Mouse (Mus musculus): ENCODE measurements around the gene Serhl. TPM values are rescaled to one million over a fixed set of nuclear protein-coding genes. Genes with fewer than 3 reads are reported as not detected.
A peak's percentile ranks its signal among the peaks of the same experiment; 100 is the strongest.

Serhl gene
- polyA plus RNA-seq, 1 experiment from 2014 or later: 56.4 TPM

DNA sequence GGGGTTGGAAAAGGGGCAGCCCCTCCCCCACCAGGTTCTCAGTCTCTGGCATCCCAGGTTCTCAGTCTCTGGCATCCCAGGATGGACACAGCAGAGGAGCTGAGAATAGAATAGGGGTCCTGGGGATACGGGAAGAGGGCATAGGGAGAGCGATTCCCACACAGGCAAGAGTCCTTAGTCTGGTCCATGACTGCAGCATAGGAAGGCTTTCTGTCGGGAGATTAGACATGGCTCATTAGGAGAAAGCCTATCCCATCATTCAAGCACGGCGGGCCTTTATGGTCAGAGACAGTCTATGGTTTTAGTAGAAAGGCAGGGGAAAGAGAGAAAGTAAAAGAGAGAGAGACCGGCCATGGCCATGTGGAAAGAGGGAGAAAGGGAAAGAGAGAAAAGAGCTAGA lies 18.5 kb downstream of the Serhl start:
- no peaks in the 10 kb centered on the region; the same call in 1 of the 2 replicates for H3K4me1 ChIP-seq (ENCODE audit: control insufficient read depth, insufficient read depth, low read length)
- 64% methylated on average over 6 of the region's 6 CpGs for WGBS (ENCODE audit: insufficient replicate concordance)
- no peaks in the 10 kb centered on the region; the same call in 1 of the 2 replicates for H3K36me3 ChIP-seq (ENCODE audit: control insufficient read depth, insufficient read depth, low read length)
- H3K4me2 ChIP-seq: no peak overlapping the region
- H3K9ac ChIP-seq (ENCODE audit: low read depth, low read length): no peak overlapping the region
- H3K9me3 ChIP-seq (replicated peaks; ENCODE audit: control insufficient read depth, low read length): no peaks in the 10 kb centered on the region
- H3K27me3 ChIP-seq (ENCODE audit: control insufficient read depth, insufficient read depth, low read length): no peaks in the 10 kb centered on the region
- ATAC-seq (replicated peaks; ENCODE audit: insufficient number of reproducible peaks, low FRiP score, low TSS enrichment): no peak
- H3K4me3 ChIP-seq (ENCODE audit: low read depth, low read length): no peak overlapping the region
- no peak overlapping the region for H3K27ac ChIP-seq (ENCODE audit: low read depth, low read length)

DNA sequence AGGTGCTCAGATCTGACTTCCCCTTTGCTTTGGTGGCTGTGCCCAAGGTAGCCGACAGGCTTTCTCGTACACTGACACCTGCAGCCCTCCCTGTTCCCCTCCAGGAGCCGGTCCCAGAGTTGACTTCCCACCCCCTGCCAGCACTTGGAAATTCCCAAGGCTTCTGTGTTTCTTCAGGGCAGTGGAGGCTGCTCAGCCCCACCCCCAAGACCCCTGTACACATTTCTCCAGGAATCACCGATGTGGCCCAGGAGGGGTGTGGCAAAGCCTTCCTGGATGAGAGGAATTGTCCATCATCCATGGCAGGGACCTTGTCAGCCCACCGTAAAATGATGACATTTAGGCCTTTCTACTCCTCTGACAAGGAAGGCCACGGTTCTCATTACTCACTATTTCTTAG lies 22.0 kb downstream of the Serhl start:
- 44% methylated on average over 6 of the region's 6 CpGs for WGBS (ENCODE audit: insufficient replicate concordance)
- 0 out of 2 replicates have a peak, but pooled peaks cover 7% of the 10 kb centered on the region for H3K36me3 ChIP-seq (ENCODE audit: control insufficient read depth, insufficient read depth, low read length)
- H3K4me3 ChIP-seq (ENCODE audit: low read depth, low read length): no peak overlapping the region
- H3K27me3 ChIP-seq (ENCODE audit: control insufficient read depth, insufficient read depth, low read length): no peaks in the 10 kb centered on the region
- no peak overlapping the region for H3K4me2 ChIP-seq
- no peak overlapping the region for H3K27ac ChIP-seq (ENCODE audit: low read depth, low read length)
- peaks cover 3% of the 10 kb centered on the region for H3K4me1 ChIP-seq (ENCODE audit: control insufficient read depth, insufficient read depth, low read length)
- H3K9ac ChIP-seq (ENCODE audit: low read depth, low read length): no peak overlapping the region
- ATAC-seq (replicated peaks; ENCODE audit: insufficient number of reproducible peaks, low FRiP score, low TSS enrichment): no peak
- no peaks in the 10 kb centered on the region for H3K9me3 ChIP-seq (replicated peaks; ENCODE audit: control insufficient read depth, low read length)

DNA sequence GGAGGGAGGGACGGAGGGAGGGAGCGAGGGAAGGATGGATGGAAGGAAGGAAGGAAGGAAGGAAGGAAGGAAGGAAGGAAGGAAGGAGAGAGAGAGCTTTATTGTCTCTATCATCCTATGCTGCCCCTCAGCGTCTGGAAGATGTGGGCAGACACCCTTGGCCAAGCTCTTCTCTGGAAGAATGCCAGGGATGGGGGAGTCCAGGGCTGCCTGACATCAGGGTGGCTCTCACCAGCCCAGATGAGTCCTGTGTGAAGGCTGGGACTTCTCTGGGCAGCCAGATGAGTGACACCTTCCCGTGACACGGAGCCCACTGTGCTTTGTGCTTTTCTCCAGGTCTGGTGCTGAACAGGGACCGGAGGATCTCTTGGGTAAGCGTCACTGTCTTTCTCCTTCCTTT lies 22.6 kb downstream of the Serhl start:
- Histone ChIP-seq H3K27me3 (ENCODE audit: control insufficient read depth, insufficient read depth, low read length) (no peaks in the 10 kb centered on the region), H3K9ac (ENCODE audit: low read depth, low read length) (no peak overlapping the region), H3K27ac (ENCODE audit: low read depth, low read length) (no peak overlapping the region), H3K36me3 (ENCODE audit: control insufficient read depth, insufficient read depth, low read length) (0 out of 2 replicates have a peak, but pooled peaks cover 7% of the 10 kb centered on the region), H3K4me2 (no peak overlapping the region), H3K4me3 (ENCODE audit: low read depth, low read length) (no peak overlapping the region), H3K9me3 (replicated peaks; ENCODE audit: control insufficient read depth, low read length) (no peaks in the 10 kb centered on the region), H3K4me1 (ENCODE audit: control insufficient read depth, insufficient read depth, low read length) (peaks cover 3% of the 10 kb centered on the region)
- WGBS (ENCODE audit: insufficient replicate concordance): 78% methylated on average over 7 of the region's 7 CpGs
- no peak for ATAC-seq (replicated peaks; ENCODE audit: insufficient number of reproducible peaks, low FRiP score, low TSS enrichment)

DNA sequence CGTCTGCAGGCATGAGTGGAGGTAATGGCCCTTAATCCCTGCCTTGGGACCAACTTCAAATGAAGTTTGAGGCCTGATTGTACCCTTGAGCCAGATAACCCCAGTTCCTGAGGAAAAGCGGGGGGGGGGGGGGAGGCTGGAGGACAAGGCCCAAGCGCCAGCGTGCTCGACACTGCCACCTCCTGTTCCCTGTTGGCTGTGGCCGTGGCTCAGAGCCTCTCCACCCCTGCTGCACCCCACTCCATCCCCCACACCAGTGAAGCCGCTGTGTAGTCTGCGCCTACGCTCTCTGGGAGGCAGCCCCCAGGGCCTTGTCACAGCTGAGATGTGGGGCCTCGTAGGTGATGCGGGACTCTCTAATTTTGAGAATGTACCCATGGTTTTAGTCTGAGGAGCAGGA lies 23.6 kb downstream of the Serhl start:
- H3K4me1 ChIP-seq (ENCODE audit: control insufficient read depth, insufficient read depth, low read length): peaks cover 3% of the 10 kb centered on the region
- H3K4me3 ChIP-seq (ENCODE audit: low read depth, low read length): no peak overlapping the region
- no peak overlapping the region; the same call in 1 of the 2 replicates for H3K9ac ChIP-seq (ENCODE audit: low read depth, low read length)
- H3K4me2 ChIP-seq: no peak overlapping the region
- ATAC-seq (replicated peaks; ENCODE audit: insufficient number of reproducible peaks, low FRiP score, low TSS enrichment): peak; percentile 56; the same call in 1 of the 2 replicates
- H3K27ac ChIP-seq (ENCODE audit: low read depth, low read length): no peak overlapping the region
- no peaks in the 10 kb centered on the region for H3K9me3 ChIP-seq (replicated peaks; ENCODE audit: control insufficient read depth, low read length)
- H3K27me3 ChIP-seq (ENCODE audit: control insufficient read depth, insufficient read depth, low read length): no peaks in the 10 kb centered on the region
- 13% methylated on average over 10 of the region's 11 CpGs for WGBS (ENCODE audit: insufficient replicate concordance)
- peaks cover 12% of the 10 kb centered on the region; the same call in 1 of the 2 replicates for H3K36me3 ChIP-seq (ENCODE audit: control insufficient read depth, insufficient read depth, low read length)

DNA sequence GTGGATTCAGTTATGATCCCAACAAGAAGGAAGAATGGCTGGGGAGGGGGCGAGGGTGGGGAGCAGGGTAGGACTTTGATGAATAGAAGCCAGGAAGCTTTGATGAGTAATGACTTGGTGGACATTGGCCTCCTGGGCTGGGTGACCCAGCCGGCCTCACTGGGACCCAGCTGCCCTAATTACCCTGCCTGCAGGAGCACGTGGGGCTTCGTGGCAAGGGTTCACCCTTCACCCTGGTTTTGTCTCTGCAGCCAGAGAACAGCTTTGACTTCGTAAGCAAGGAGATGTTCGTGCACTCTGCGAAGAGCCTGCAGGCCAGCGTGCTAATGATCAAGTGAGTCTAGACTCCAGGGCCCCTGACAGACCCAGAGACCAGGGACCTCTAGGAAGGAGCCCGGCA lies 24.8 kb downstream of the Serhl start:
- H3K27me3 ChIP-seq (ENCODE audit: control insufficient read depth, insufficient read depth, low read length): no peaks in the 10 kb centered on the region
- H3K4me1 ChIP-seq (ENCODE audit: control insufficient read depth, insufficient read depth, low read length): peaks cover 3% of the 10 kb centered on the region
- no peak for ATAC-seq (replicated peaks; ENCODE audit: insufficient number of reproducible peaks, low FRiP score, low TSS enrichment)
- H3K9ac ChIP-seq (ENCODE audit: low read depth, low read length): no peak overlapping the region
- H3K4me3 ChIP-seq (ENCODE audit: low read depth, low read length): no peak overlapping the region
- peaks cover 15% of the 10 kb centered on the region; the same call in 1 of the 2 replicates for H3K36me3 ChIP-seq (ENCODE audit: control insufficient read depth, insufficient read depth, low read length)
- H3K27ac ChIP-seq (ENCODE audit: low read depth, low read length): no peak overlapping the region
- H3K9me3 ChIP-seq (replicated peaks; ENCODE audit: control insufficient read depth, low read length): no peaks in the 10 kb centered on the region
- H3K4me2 ChIP-seq: no peak overlapping the region
- 77% methylated on average over 9 of the region's 9 CpGs for WGBS (ENCODE audit: insufficient replicate concordance)

DNA sequence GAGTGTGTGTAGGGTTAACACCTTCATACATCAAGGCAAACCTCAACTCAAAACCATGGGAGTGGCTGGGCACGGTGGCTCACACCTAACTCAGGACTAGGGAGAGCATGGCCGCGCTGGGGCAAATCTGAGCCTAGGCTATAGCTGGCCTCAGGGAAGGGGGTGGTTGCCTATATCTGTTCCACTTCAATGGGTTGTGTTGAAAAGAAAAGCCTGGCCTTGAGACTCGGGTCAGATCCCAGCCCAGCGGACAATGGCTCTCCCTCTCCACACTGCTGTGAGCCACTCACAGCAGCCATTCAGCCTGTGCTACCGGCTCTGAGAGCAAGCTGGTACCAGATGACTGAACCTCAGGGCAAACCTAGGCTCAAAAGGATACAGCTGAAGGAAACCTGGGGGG lies 25.8 kb downstream of the Serhl start:
- no peak overlapping the region for H3K4me3 ChIP-seq (ENCODE audit: low read depth, low read length)
- WGBS (ENCODE audit: insufficient replicate concordance): 75% methylated on average over 6 of the region's 6 CpGs
- H3K9ac ChIP-seq (ENCODE audit: low read depth, low read length): no peak overlapping the region
- H3K27ac ChIP-seq (ENCODE audit: low read depth, low read length): no peak overlapping the region
- no peak overlapping the region for H3K4me2 ChIP-seq
- no peak for ATAC-seq (replicated peaks; ENCODE audit: insufficient number of reproducible peaks, low FRiP score, low TSS enrichment)
- H3K27me3 ChIP-seq (ENCODE audit: control insufficient read depth, insufficient read depth, low read length): no peaks in the 10 kb centered on the region
- peaks cover 3% of the 10 kb centered on the region for H3K4me1 ChIP-seq (ENCODE audit: control insufficient read depth, insufficient read depth, low read length)
- peaks cover 15% of the 10 kb centered on the region; the same call in 1 of the 2 replicates for H3K36me3 ChIP-seq (ENCODE audit: control insufficient read depth, insufficient read depth, low read length)
- H3K9me3 ChIP-seq (replicated peaks; ENCODE audit: control insufficient read depth, low read length): no peaks in the 10 kb centered on the region

DNA sequence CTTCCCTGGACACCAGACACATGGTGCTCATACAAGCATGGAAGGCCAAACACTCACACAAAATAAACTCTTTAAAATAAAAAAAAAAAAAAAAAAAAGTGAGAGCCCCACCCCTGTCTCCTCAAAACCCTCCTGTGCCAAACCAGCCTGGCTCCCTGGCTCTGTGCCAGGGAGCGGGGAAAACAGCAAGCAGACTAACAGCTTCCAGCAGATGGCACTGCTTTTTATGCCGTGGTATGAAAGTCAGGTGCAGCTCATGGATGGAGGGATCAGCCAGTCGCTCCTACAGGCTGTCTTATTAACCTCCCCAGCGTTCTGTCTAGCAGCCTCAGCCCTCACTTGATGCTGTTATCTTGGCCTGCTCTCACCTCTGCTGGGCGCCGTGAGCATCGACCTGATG lies 29.1 kb downstream of the Serhl start:
- no peak for ATAC-seq (replicated peaks; ENCODE audit: insufficient number of reproducible peaks, low FRiP score, low TSS enrichment)
- no peak overlapping the region for H3K9ac ChIP-seq (ENCODE audit: low read depth, low read length)

DNA sequence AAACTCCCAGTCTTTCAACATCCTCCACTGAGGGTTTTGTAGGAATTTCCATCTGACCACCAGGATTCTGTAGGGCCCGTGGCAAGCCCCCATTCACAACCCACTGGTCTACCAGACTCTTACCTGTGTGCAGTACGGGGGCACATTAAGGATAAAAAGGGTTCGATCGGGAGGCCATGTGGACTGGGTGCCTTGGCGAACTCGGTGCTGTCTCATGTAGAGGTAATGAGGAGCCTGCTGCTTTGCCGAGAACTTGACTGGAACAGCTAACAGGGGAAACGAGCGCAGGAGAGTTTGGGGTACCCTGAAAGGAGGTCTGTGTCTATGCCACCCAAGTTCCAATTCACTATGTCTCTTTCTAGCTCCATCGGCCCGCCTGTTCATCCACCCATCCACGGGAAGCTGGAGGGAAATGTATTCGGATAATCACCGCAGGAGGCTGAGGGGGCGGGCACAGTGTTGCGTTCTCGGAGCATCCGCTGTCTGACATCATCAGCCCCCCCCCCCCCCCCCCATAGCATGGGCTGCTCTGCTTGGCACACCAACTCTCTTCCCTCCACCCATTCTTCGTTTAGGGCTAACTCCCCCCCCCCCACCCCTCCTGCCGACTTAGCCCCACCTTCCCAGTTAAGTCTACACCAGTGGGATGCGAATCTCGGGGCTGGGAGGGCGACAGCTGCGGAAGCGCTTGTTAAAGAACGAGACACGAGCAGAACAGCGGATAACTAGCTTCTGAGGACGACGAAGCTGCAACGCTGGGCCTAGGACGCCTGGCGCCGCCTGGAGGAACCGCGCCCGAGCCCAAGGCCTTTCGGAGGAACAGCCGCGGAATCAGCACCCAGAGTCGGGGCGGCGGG lies 32.6 kb downstream of the Serhl start:
- H3K27me3 ChIP-seq (ENCODE audit: control insufficient read depth, insufficient read depth, low read length): no peaks in the 10 kb centered on the region
- peak; percentile 25; the same call in 1 of the 2 replicates for ATAC-seq (replicated peaks; ENCODE audit: insufficient number of reproducible peaks, low FRiP score, low TSS enrichment)
- peaks cover 16% of the 10 kb centered on the region for H3K36me3 ChIP-seq (ENCODE audit: control insufficient read depth, insufficient read depth, low read length)

More for the DNA sequence above, 29.1 kb downstream of the Serhl start:
- Histone ChIP-seq H3K27me3 (ENCODE audit: control insufficient read depth, insufficient read depth, low read length) (no peaks in the 10 kb centered on the region), H3K27ac (ENCODE audit: low read depth, low read length) (no peak overlapping the region), H3K36me3 (ENCODE audit: control insufficient read depth, insufficient read depth, low read length) (peaks cover 15% of the 10 kb centered on the region; the same call in 1 of the 2 replicates), H3K9me3 (replicated peaks; ENCODE audit: control insufficient read depth, low read length) (no peaks in the 10 kb centered on the region), H3K4me1 (ENCODE audit: control insufficient read depth, insufficient read depth, low read length) (peaks cover 8% of the 10 kb centered on the region), H3K4me3 (ENCODE audit: low read depth, low read length) (no peak overlapping the region), H3K4me2 (no peak overlapping the region)
- WGBS (ENCODE audit: insufficient replicate concordance): 59% methylated on average over 7 of the region's 7 CpGs

More for the DNA sequence above, 32.6 kb downstream of the Serhl start:
- Histone ChIP-seq H3K4me1 (ENCODE audit: control insufficient read depth, insufficient read depth, low read length) (peaks cover 8% of the 10 kb centered on the region), H3K4me2 (peak overlapping the region; percentile 84), H3K4me3 (ENCODE audit: low read depth, low read length) (peak overlapping the region; percentile 94), H3K27ac (ENCODE audit: low read depth, low read length) (peak overlapping the region; percentile 68; the same call in 1 of the 2 replicates), H3K9ac (ENCODE audit: low read depth, low read length) (peak overlapping the region; percentile 82), H3K9me3 (replicated peaks; ENCODE audit: control insufficient read depth, low read length) (no peaks in the 10 kb centered on the region)
- WGBS (ENCODE audit: insufficient replicate concordance): 5% methylated on average over 42 of the region's 43 CpGs
